10 mouse cellular contexts compared by ENCODE assay signal in genomic region chr2:44147971-44148370, GRCm38 (mm10).
DNase-seq lines count a peak whose midpoint lies in the region; ATAC-seq and TF ChIP-seq lines count a peak whose summit lies in the region.
"Had no signal": no experiment of that assay in that cellular context is flagged by ENCODE, and none has a peak within 500 bp of the region (broad histone marks: within the 10 kb centered on the region; RNA-seq: fewer than 3 reads in every experiment).

No protein-coding gene starts in this region.

- intact Hi-C loops in gastrocnemius, postnatal 14 days (cut with DNase I; ENCODE audit: low total_unique reads), result no loop called here

- no peak overlapping the region for H3K4me2 ChIP-seq in heart, embryonic 12.5 days
- H3K4me2 ChIP-seq in lung, embryonic 14.5 days, result no peak overlapping the region
- H3K4me2 ChIP-seq: liver, embryonic 15.5 days had no signal

- DNase-seq in heart, adult 11 months, result peak; percentile 94
- peak; percentile 53 for DNase-seq in lung, embryonic 14.5 days
- no peak for DNase-seq in lung, postnatal 25 days (ENCODE audit: low spot score)
- DNase-seq in gastrocnemius, postnatal 14 days, result peak; percentile 22
- peak; percentile 10 to 15 for DNase-seq in kidney, postnatal 36 days
- DNase-seq in adrenal gland, adult 8-10 months, result no peak
- DNase-seq in thymus, postnatal 14 days, result no peak

- no peak overlapping the region for H3K27ac ChIP-seq in heart, embryonic 12.5 days (ENCODE audit: poor library complexity, severe bottlenecking)
- peak overlapping the region; percentile 93 for H3K27ac ChIP-seq in lung, embryonic 14.5 days (ENCODE audit: low read depth)
- H3K27ac ChIP-seq: liver, embryonic 15.5 days had no signal

- TF ChIP-seq CTCF in lung, embryonic 14.5 days (IDR thresholded peaks at IDR 0.05; ENCODE audit: low read depth), result no peak

- ATAC-seq in heart, embryonic 12.5 days (ENCODE audit: insufficient number of reproducible peaks, low FRiP score), result no peak
- no peak for ATAC-seq in lung, embryonic 14.5 days (ENCODE audit: insufficient read depth)

- 53% methylated on average over 7 of the region's 7 CpGs for WGBS in heart, embryonic 12.5 days
- WGBS in lung, embryonic 14.5 days, result 34% methylated on average over 7 of the region's 7 CpGs

- H3K36me3 ChIP-seq in heart, embryonic 12.5 days, result no peaks in the 10 kb centered on the region
- no peaks in the 10 kb centered on the region for H3K36me3 ChIP-seq in lung, embryonic 14.5 days (ENCODE audit: insufficient read depth)
- H3K36me3 ChIP-seq: liver, embryonic 15.5 days had no signal

- 0 out of 2 replicates have a peak, but pooled peaks cover 2% of the 10 kb centered on the region for H3K4me1 ChIP-seq in heart, embryonic 12.5 days (replicated peaks)
- H3K4me1 ChIP-seq in lung, embryonic 14.5 days (ENCODE audit: insufficient read depth), result peaks cover 14% of the 10 kb centered on the region; the same call in 1 of the 2 replicates
- H3K4me1 ChIP-seq: liver, embryonic 15.5 days had no signal

- no peak overlapping the region for H3K4me3 ChIP-seq in heart, embryonic 12.5 days
- H3K4me3 ChIP-seq in lung, embryonic 14.5 days (ENCODE audit: low read depth, low read length), result no peak overlapping the region
- H3K4me3 ChIP-seq: erythroblast, embryonic 14.5 days; liver, embryonic 15.5 days had no signal

- no peaks in the 10 kb centered on the region for H3K27me3 ChIP-seq in heart, embryonic 12.5 days (replicated peaks)
- H3K27me3 ChIP-seq in lung, embryonic 14.5 days (ENCODE audit: insufficient read depth, low read length), result no peaks in the 10 kb centered on the region
- H3K27me3 ChIP-seq: liver, embryonic 15.5 days had no signal

- no peak overlapping the region for H3K9ac ChIP-seq in heart, embryonic 12.5 days
- peak overlapping the region; percentile 26; the same call in 1 of the 2 replicates for H3K9ac ChIP-seq in lung, embryonic 14.5 days
- H3K9ac ChIP-seq: liver, embryonic 15.5 days had no signal

- no peaks in the 10 kb centered on the region for H3K9me3 ChIP-seq in heart, embryonic 12.5 days (replicated peaks)
- no peaks in the 10 kb centered on the region for H3K9me3 ChIP-seq in lung, embryonic 14.5 days (ENCODE audit: low read depth, low read length)
- H3K9me3 ChIP-seq: liver, embryonic 15.5 days had no signal

Comparison
In these comparisons a context has a peak if more than half of its experiments do, and no peak if none do; other contexts are left out.
1. DNase-seq: peak in heart, adult 11 months (single experiment), lung, embryonic 14.5 days (single experiment), gastrocnemius, postnatal 14 days (single experiment) and kidney, postnatal 36 days (2 of 2); none in lung, postnatal 25 days (single experiment), adrenal gland, adult 8-10 months (single experiment) and thymus, postnatal 14 days (single experiment).